Mouse (Mus musculus) small intestine, adult 2 months (tissue): ENCODE results near the gene Med4.

Experiments
- CTCF ChIP-seq: fragments of 200-500 bp; IDR thresholded peaks from 2 replicates; pipeline ENCODE4 v1.5.1; 2012; ENCODE audit warnings: low read depth, mild to moderate bottlenecking, control low read depth, inconsistent platforms, low read length, moderate library complexity, mixed read lengths; ENCODE audit not compliant: insufficient replicate concordance, insufficient read length; ENCODE audit errors: extremely low read depth
- POLR2A ChIP-seq: fragments of 200-500 bp; IDR thresholded peaks from 2 replicates; pipeline ENCODE4 v1.6.1; 2012; ENCODE audit warnings: low read depth, mild to moderate bottlenecking, control low read depth, inconsistent platforms, low read length, moderate library complexity

DNA sequence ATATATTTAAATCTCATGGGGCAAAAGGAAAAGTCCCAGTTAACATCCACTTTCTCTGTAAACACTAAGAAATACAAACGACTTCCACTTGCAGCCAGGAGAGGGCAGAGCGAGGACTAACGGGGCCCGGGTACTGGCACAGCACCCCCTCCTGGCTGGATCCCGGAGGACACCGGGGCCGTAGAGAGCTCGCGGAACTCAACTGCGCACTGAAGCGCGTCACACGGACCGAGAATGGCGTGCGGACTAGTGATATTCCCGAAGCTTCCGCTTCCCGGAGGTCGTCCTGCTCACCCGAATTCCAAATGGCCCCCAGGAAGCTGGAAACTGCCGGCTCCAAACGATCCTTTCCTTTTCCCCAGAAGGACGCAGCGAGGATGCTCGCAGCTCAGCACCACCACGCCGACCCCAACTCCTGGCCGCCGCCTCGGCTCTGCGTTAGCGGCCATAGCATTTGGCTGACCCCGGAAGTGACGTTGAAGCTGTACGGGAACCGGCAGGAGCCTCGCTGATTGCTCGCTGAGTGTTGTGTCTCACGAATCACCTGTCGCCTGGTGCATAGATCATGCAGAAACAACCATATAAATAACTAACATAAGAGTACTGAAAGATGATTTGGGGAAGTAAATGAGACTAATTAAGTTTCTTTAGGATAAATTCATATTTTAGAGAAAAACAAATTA is 15.1 kb downstream of the Med4 start, which contains the start of gene Sucla2:
- TF ChIP-seq POLR2A: 0 out of 2 replicates have a peak, but pooled peaks have one; percentile 8
- peak; percentile 100 for TF ChIP-seq CTCF
